Mouse (Mus musculus): ENCODE measurements at regions not wholly inside any gene's neighbourhood (a gene's known extent, or its start where the extent isn't known, plus 50 kb on each side); places are given as distances from the start of the nearest gene placed in this dataset.

- Histone ChIP-seq H3K4me2 (no peak overlapping the region), H3K9ac (no peak overlapping the region), H3K36me3 (no peaks in the 10 kb centered on the region), H3K4me3 (no peak overlapping the region), H3K4me1 (no peaks in the 10 kb centered on the region), H3K27ac (no peak overlapping the region), H3K27me3 (peaks cover 3% of the 10 kb centered on the region; the same call in 1 of the 2 replicates), H3K9me3 (no peaks in the 10 kb centered on the region)
- 62% methylated on average over 9 of the region's 9 CpGs for WGBS
- no peak for ATAC-seq (ENCODE audit: insufficient number of reproducible peaks, low FRiP score, low TSS enrichment, low read depth)
Observed at GRCm38 (mm10) chr4:87718166-87718805, 314.9 kb downstream of the Mllt3 start.

GRCm38 (mm10) chr4:87715212-87715933 is 317.8 kb downstream of the Mllt3 start:
- Histone ChIP-seq H3K9ac (no peak overlapping the region), H3K4me1 (no peaks in the 10 kb centered on the region), H3K4me2 (no peak overlapping the region), H3K4me3 (no peak overlapping the region), H3K27me3 (peaks cover 3% of the 10 kb centered on the region; the same call in 1 of the 2 replicates), H3K9me3 (no peaks in the 10 kb centered on the region), H3K36me3 (no peaks in the 10 kb centered on the region), H3K27ac (no peak overlapping the region)
- no peak for ATAC-seq (ENCODE audit: insufficient number of reproducible peaks, low FRiP score, low TSS enrichment, low read depth)
- 65% methylated on average over 11 of the region's 11 CpGs for WGBS

- no peak for ATAC-seq (ENCODE audit: insufficient number of reproducible peaks, low FRiP score, low TSS enrichment, low read depth)
Observed at GRCm38 (mm10) chr4:87712691-87713090, 320.5 kb downstream of the Mllt3 start.

GRCm38 (mm10) chr4:87712286-87712685 is 320.9 kb downstream of the Mllt3 start:
- Histone ChIP-seq H3K9me3 (no peaks in the 10 kb centered on the region), H3K4me3 (no peak overlapping the region), H3K36me3 (no peaks in the 10 kb centered on the region), H3K27ac (no peak overlapping the region), H3K4me2 (no peak overlapping the region), H3K9ac (no peak overlapping the region), H3K27me3 (peaks cover 3% of the 10 kb centered on the region; the same call in 1 of the 2 replicates), H3K4me1 (peaks cover 4% of the 10 kb centered on the region; the same call in 1 of the 2 replicates)
- WGBS = 98% methylated on average over 3 of the region's 3 CpGs
- ATAC-seq (ENCODE audit: insufficient number of reproducible peaks, low FRiP score, low TSS enrichment, low read depth) = no peak

More at GRCm38 (mm10) chr4:87712691-87713090, 320.5 kb downstream of the Mllt3 start:
- Histone ChIP-seq H3K4me3 (no peak overlapping the region), H3K36me3 (no peaks in the 10 kb centered on the region), H3K27me3 (peaks cover 3% of the 10 kb centered on the region; the same call in 1 of the 2 replicates), H3K9me3 (no peaks in the 10 kb centered on the region), H3K9ac (no peak overlapping the region), H3K27ac (no peak overlapping the region), H3K4me1 (peaks cover 4% of the 10 kb centered on the region; the same call in 1 of the 2 replicates), H3K4me2 (no peak overlapping the region)
- WGBS = 58% methylated on average over 2 of the region's 2 CpGs

- Histone ChIP-seq H3K4me1 (peaks cover 4% of the 10 kb centered on the region; the same call in 1 of the 2 replicates), H3K4me3 (no peak overlapping the region), H3K9ac (no peak overlapping the region), H3K36me3 (no peaks in the 10 kb centered on the region), H3K4me2 (no peak overlapping the region), H3K9me3 (no peaks in the 10 kb centered on the region), H3K27ac (no peak overlapping the region), H3K27me3 (peaks cover 3% of the 10 kb centered on the region; the same call in 1 of the 2 replicates)
- no peak for ATAC-seq (ENCODE audit: insufficient number of reproducible peaks, low FRiP score, low TSS enrichment, low read depth)
- WGBS = 88% methylated on average over 8 of the region's 8 CpGs
Observed at GRCm38 (mm10) chr4:87711185-87711827, 321.9 kb downstream of the Mllt3 start.

GRCm38 (mm10) chr4:87708981-87709645 is 324.1 kb downstream of the Mllt3 start:
- H3K4me3 ChIP-seq = no peak overlapping the region

GRCm38 (mm10) chr4:87707386-87707785 is 325.8 kb downstream of the Mllt3 start:
- Histone ChIP-seq H3K36me3 (no peaks in the 10 kb centered on the region), H3K9me3 (no peaks in the 10 kb centered on the region), H3K27ac (no peak overlapping the region), H3K9ac (no peak overlapping the region), H3K4me1 (peaks cover 4% of the 10 kb centered on the region; the same call in 1 of the 2 replicates), H3K4me2 (no peak overlapping the region), H3K27me3 (no peaks in the 10 kb centered on the region; the same call in 1 of the 2 replicates), H3K4me3 (no peak overlapping the region)
- WGBS = 40% methylated on average over 2 of the region's 2 CpGs
- no peak for ATAC-seq (ENCODE audit: insufficient number of reproducible peaks, low FRiP score, low TSS enrichment, low read depth)

More at GRCm38 (mm10) chr4:87708981-87709645, 324.1 kb downstream of the Mllt3 start:
- no peak overlapping the region for H3K27ac ChIP-seq
- no peak overlapping the region for H3K4me2 ChIP-seq
- no peak for ATAC-seq (ENCODE audit: insufficient number of reproducible peaks, low FRiP score, low TSS enrichment, low read depth)
- H3K27me3 ChIP-seq = peaks cover under 1% of the 10 kb centered on the region; the same call in 1 of the 2 replicates
- WGBS = 10% methylated on average over 5 of the region's 5 CpGs
- peaks cover 4% of the 10 kb centered on the region; the same call in 1 of the 2 replicates for H3K4me1 ChIP-seq
- H3K9ac ChIP-seq = no peak overlapping the region
- no peaks in the 10 kb centered on the region for H3K36me3 ChIP-seq
- no peaks in the 10 kb centered on the region for H3K9me3 ChIP-seq

- Histone ChIP-seq H3K4me2 (no peak overlapping the region), H3K27ac (no peak overlapping the region), H3K9me3 (no peaks in the 10 kb centered on the region), H3K9ac (no peak overlapping the region), H3K36me3 (no peaks in the 10 kb centered on the region), H3K27me3 (no peaks in the 10 kb centered on the region), H3K4me1 (0 out of 2 replicates have a peak, but pooled peaks cover 3% of the 10 kb centered on the region), H3K4me3 (no peak overlapping the region)
- no peak for ATAC-seq (ENCODE audit: insufficient number of reproducible peaks, low FRiP score, low TSS enrichment, low read depth)
- 51% methylated on average over 4 of the region's 4 CpGs for WGBS
Observed at GRCm38 (mm10) chr4:87702834-87703233, 330.3 kb downstream of the Mllt3 start.

GRCm38 (mm10) chr4:87702290-87702689 is 330.9 kb downstream of the Mllt3 start:
- Histone ChIP-seq H3K4me1 (0 out of 2 replicates have a peak, but pooled peaks cover 3% of the 10 kb centered on the region), H3K27me3 (no peaks in the 10 kb centered on the region), H3K36me3 (no peaks in the 10 kb centered on the region), H3K9me3 (no peaks in the 10 kb centered on the region), H3K27ac (no peak overlapping the region), H3K9ac (no peak overlapping the region), H3K4me3 (no peak overlapping the region), H3K4me2 (no peak overlapping the region)
- 70% methylated on average over 3 of the region's 3 CpGs for WGBS
- ATAC-seq (ENCODE audit: insufficient number of reproducible peaks, low FRiP score, low TSS enrichment, low read depth) = no peak

GRCm38 (mm10) chr4:87701024-87701423 is 332.1 kb downstream of the Mllt3 start:
- H3K27ac ChIP-seq = no peak overlapping the region
- 0 out of 2 replicates have a peak, but pooled peaks cover 3% of the 10 kb centered on the region for H3K4me1 ChIP-seq
- no peak for ATAC-seq (ENCODE audit: insufficient number of reproducible peaks, low FRiP score, low TSS enrichment, low read depth)
- H3K4me3 ChIP-seq = no peak overlapping the region
- no peaks in the 10 kb centered on the region for H3K27me3 ChIP-seq
- H3K36me3 ChIP-seq = no peaks in the 10 kb centered on the region
- H3K9ac ChIP-seq = no peak overlapping the region
- H3K4me2 ChIP-seq = no peak overlapping the region
- no peaks in the 10 kb centered on the region for H3K9me3 ChIP-seq
- WGBS = 69% methylated on average over 4 of the region's 4 CpGs

- Histone ChIP-seq H3K27me3 (no peaks in the 10 kb centered on the region), H3K4me1 (0 out of 2 replicates have a peak, but pooled peaks cover 3% of the 10 kb centered on the region), H3K27ac (no peak overlapping the region), H3K9me3 (no peaks in the 10 kb centered on the region), H3K36me3 (no peaks in the 10 kb centered on the region), H3K4me3 (no peak overlapping the region), H3K9ac (no peak overlapping the region), H3K4me2 (no peak overlapping the region)
- WGBS = 57% methylated on average over 2 of the region's 2 CpGs
- ATAC-seq (ENCODE audit: insufficient number of reproducible peaks, low FRiP score, low TSS enrichment, low read depth) = no peak
Observed at GRCm38 (mm10) chr4:87700508-87700907, 332.7 kb downstream of the Mllt3 start.

Measured in limb, embryonic 15.5 days (tissue).